9 mouse cellular contexts compared by ENCODE assay signal in genomic region chr5:131533815-131534214, GRCm38 (mm10).
A peak's percentile ranks its signal among the peaks of the same experiment; 100 is the strongest.
DNase-seq lines count a peak whose midpoint lies in the region; ATAC-seq and TF ChIP-seq lines count a peak whose summit lies in the region.
"Had no signal": no experiment of that assay in that cellular context is flagged by ENCODE, and none has a peak within 500 bp of the region (broad histone marks: within the 10 kb centered on the region; RNA-seq: fewer than 3 reads in every experiment).

No protein-coding gene starts in this region.

- TF ChIP-seq CTCF in lung, adult 2 months (IDR thresholded peaks at IDR 0.05; ENCODE audit: insufficient read depth, low read length): peak; percentile 32; the same call in 1 of the 2 replicates

- no peaks in the 10 kb centered on the region for H3K27me3 ChIP-seq in intestine, embryonic 14.5 days (replicated peaks; ENCODE audit: control insufficient read depth, insufficient read depth, low read length)
- no peaks in the 10 kb centered on the region for H3K27me3 ChIP-seq in intestine, embryonic 15.5 days (replicated peaks)
- H3K27me3 ChIP-seq in hindbrain, embryonic 16.5 days (replicated peaks; ENCODE audit: control insufficient read depth, insufficient read depth, low read length): no peaks in the 10 kb centered on the region
- H3K27me3 ChIP-seq: heart, embryonic 15.5 days had no signal

- peak; percentile 72 for DNase-seq in intestine, embryonic 14.5 days (ENCODE audit: low spot score)
- peak; percentile 55 for DNase-seq in R1 (ENCODE audit: low read depth, low spot score)
- DNase-seq in embryo, embryonic 11.5 days (ENCODE audit: low read depth, low spot score): peak; percentile 37
- DNase-seq in lung, adult 2 months: no peak
- DNase-seq in right cerebral cortex, postnatal 14 days: peak; percentile 45
- no peak for DNase-seq in B cell, adult 2 months

- no peak for TF ChIP-seq POLR2A in lung, adult 2 months (IDR thresholded peaks at IDR 0.05; ENCODE audit: borderline replicate concordance, extremely low read depth, low read depth, low read length)

- no peak overlapping the region for H3K9ac ChIP-seq in intestine, embryonic 14.5 days (ENCODE audit: low read length)
- H3K9ac ChIP-seq in intestine, embryonic 15.5 days: no peak overlapping the region
- peak overlapping the region; percentile 54; the same call in 1 of the 2 replicates for H3K9ac ChIP-seq in hindbrain, embryonic 16.5 days (ENCODE audit: low read depth, low read length)
- H3K9ac ChIP-seq: heart, embryonic 15.5 days had no signal

- no peak overlapping the region for H3K4me3 ChIP-seq in intestine, embryonic 14.5 days (ENCODE audit: low read depth, low read length)
- no peak overlapping the region for H3K4me3 ChIP-seq in intestine, embryonic 15.5 days (replicated peaks)
- peak overlapping the region; percentile 34 for H3K4me3 ChIP-seq in hindbrain, embryonic 16.5 days (ENCODE audit: low read length)
- H3K4me3 ChIP-seq in lung, adult 2 months (replicated peaks; ENCODE audit: extremely low read depth, low read depth, low read length): no peak overlapping the region
- H3K4me3 ChIP-seq: heart, embryonic 15.5 days had no signal

- no peak overlapping the region for H3K4me2 ChIP-seq in intestine, embryonic 14.5 days (ENCODE audit: low read length)
- no peak overlapping the region for H3K4me2 ChIP-seq in intestine, embryonic 15.5 days (replicated peaks)
- H3K4me2 ChIP-seq in hindbrain, embryonic 16.5 days (ENCODE audit: low read length): peak overlapping the region; percentile 55
- H3K4me2 ChIP-seq: heart, embryonic 15.5 days had no signal

- H3K4me1 ChIP-seq in intestine, embryonic 14.5 days (replicated peaks; ENCODE audit: control insufficient read depth, insufficient read depth, low read length): peaks cover 20% of the 10 kb centered on the region
- peaks cover 8% of the 10 kb centered on the region for H3K4me1 ChIP-seq in intestine, embryonic 15.5 days (replicated peaks)
- peaks cover 35% of the 10 kb centered on the region for H3K4me1 ChIP-seq in hindbrain, embryonic 16.5 days (ENCODE audit: control insufficient read depth, insufficient read depth, low read depth, low read length)
- no peaks in the 10 kb centered on the region for H3K4me1 ChIP-seq in lung, adult 2 months (ENCODE audit: control insufficient read depth, insufficient read depth, low read length)

- no peaks in the 10 kb centered on the region for H3K9me3 ChIP-seq in intestine, embryonic 14.5 days (ENCODE audit: control insufficient read depth, low read length)
- H3K9me3 ChIP-seq in intestine, embryonic 15.5 days: no peaks in the 10 kb centered on the region
- no peaks in the 10 kb centered on the region for H3K9me3 ChIP-seq in hindbrain, embryonic 16.5 days (ENCODE audit: control insufficient read depth, low read length)
- H3K9me3 ChIP-seq: heart, embryonic 15.5 days had no signal

- 33% methylated on average over 3 of the region's 3 CpGs for WGBS in intestine, embryonic 14.5 days
- 26% methylated on average over 3 of the region's 3 CpGs for WGBS in intestine, embryonic 15.5 days
- WGBS in hindbrain, embryonic 16.5 days: 8% methylated on average over 3 of the region's 3 CpGs
- WGBS in lung, adult 2 months: 35% methylated on average over 3 of the region's 3 CpGs

- no peak overlapping the region for H3K27ac ChIP-seq in intestine, embryonic 14.5 days (ENCODE audit: low read depth)
- H3K27ac ChIP-seq in intestine, embryonic 15.5 days: no peak overlapping the region
- 0 out of 2 replicates have a peak overlapping the region, but pooled peaks have one; percentile 39 for H3K27ac ChIP-seq in hindbrain, embryonic 16.5 days (ENCODE audit: low read depth, low read length)
- H3K27ac ChIP-seq: heart, embryonic 15.5 days had no signal

- no peak for ATAC-seq in intestine, embryonic 14.5 days (replicated peaks; ENCODE audit: low FRiP score, low TSS enrichment, low read depth)
- no peak for ATAC-seq in intestine, embryonic 15.5 days
- no peak for ATAC-seq in hindbrain, embryonic 16.5 days

- peaks cover 7% of the 10 kb centered on the region for H3K36me3 ChIP-seq in intestine, embryonic 14.5 days (ENCODE audit: control insufficient read depth, insufficient read depth, low read length)
- H3K36me3 ChIP-seq in intestine, embryonic 15.5 days: no peaks in the 10 kb centered on the region
- no peaks in the 10 kb centered on the region for H3K36me3 ChIP-seq in hindbrain, embryonic 16.5 days (ENCODE audit: control insufficient read depth, insufficient read depth, low read length)
- H3K36me3 ChIP-seq: heart, embryonic 15.5 days had no signal

Comparison
In these comparisons a context has a peak if more than half of its experiments do, and no peak if none do; other contexts are left out.
1. DNase-seq: peak in intestine, embryonic 14.5 days (single experiment), R1 (single experiment), embryo, embryonic 11.5 days (single experiment) and right cerebral cortex, postnatal 14 days (single experiment); none in lung, adult 2 months (single experiment) and B cell, adult 2 months (0 of 2).